Mouse (Mus musculus) olfactory bulb, adult 2 months (tissue): ENCODE measurements around the gene Neu4. TPM values are rescaled to one million over a fixed set of nuclear protein-coding genes. Genes with fewer than 3 reads are reported as not detected.

Experiments used
- H3K27ac ChIP-seq: fragments of 200-500 bp; 2 replicates; pipeline ENCODE4 v1.5.1; 2012; ENCODE audit warnings: low read depth, low read length; ENCODE audit not compliant: insufficient read depth
- H3K4me1 ChIP-seq: fragments of 200-500 bp; 2 replicates; pipeline ENCODE4 v1.6.1; 2012; ENCODE audit warnings: low read length; ENCODE audit not compliant: control insufficient read depth, insufficient read depth
- H3K4me3 ChIP-seq: fragments of 200-500 bp; 2 replicates; pipeline ENCODE4 v1.5.1; 2012; ENCODE audit warnings: mild to moderate bottlenecking, low read depth, low read length, moderate library complexity; ENCODE audit not compliant: insufficient read depth
- CTCF ChIP-seq: fragments of 200-500 bp; IDR thresholded peaks from 2 replicates; pipeline ENCODE4 v1.5.1; 2012; ENCODE audit warnings: low read depth, mild to moderate bottlenecking, low read length, moderate library complexity; ENCODE audit not compliant: insufficient read depth
- POLR2A ChIP-seq: fragments of 200-500 bp; IDR thresholded peaks from 2 replicates; pipeline ENCODE4 v1.6.1; 2012; ENCODE audit warnings: mild to moderate bottlenecking, low read depth, low read length, moderate library complexity; ENCODE audit not compliant: insufficient read depth
- WGBS: fragments of 180-500 bp; shearing (Covaris S2); methylation state at CpG from one replicate; pipeline ENCODE4 v1.1.7; 2018; 5-methylcytosine and 5-hydroxymethylcytosine counted together
- polyA plus RNA-seq: library from polyadenylated mRNA; stranded (reverse); fragments of >200 nt; gene quantifications from 2 replicates; pipeline ENCODE4 v1.2.4, GENCODE M21; 2012; ENCODE audit warnings: low replicate concordance; ENCODE audit not compliant: missing spikeins, insufficient read depth, insufficient read length

Gene Neu4
- polyA plus RNA-seq, 1 experiment = not detected

- Histone ChIP-seq H3K4me3 (no peak overlapping the region), H3K27ac (no peak overlapping the region), H3K4me1 (no peaks in the 10 kb centered on the region)
- TF ChIP-seq CTCF (no peak), POLR2A (no peak)
- 76% methylated on average over 3 of the region's 3 CpGs for WGBS
Measured at GRCm38 (mm10) chr1:94011643-94012042, 8.6 kb upstream of the Neu4 start.

DNA sequence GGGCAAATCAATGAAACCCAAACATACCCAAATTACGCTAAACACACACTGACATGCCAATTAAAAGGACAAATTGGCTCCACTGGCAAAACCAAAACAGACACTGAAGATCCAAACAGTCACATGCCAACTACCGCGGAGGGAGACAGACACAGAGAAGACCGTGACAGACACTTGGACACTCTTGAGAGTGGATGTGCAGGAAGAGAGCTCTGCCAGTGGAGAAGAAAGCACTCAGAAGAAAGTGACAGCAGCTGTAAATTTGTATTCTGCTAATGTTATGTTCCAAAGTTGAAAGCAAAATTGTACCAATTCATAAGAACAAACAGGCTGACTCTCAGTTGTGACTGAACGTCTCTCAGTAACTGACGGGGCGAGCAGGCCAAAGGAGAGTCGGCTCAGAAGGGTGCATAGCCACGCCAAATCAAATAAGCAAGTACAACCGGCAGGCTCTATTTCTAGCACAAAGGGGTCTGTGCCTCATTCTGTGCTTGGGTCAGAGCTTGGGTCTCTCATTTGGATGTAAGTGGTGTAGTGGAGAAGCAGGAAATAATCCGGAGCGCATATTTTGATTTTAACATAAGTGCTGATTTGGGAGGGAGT is 7.4 kb downstream of the Neu4 start:
- H3K27ac ChIP-seq = no peak overlapping the region
- no peak overlapping the region for H3K4me3 ChIP-seq
- H3K4me1 ChIP-seq = no peaks in the 10 kb centered on the region
- WGBS = 64% methylated on average over 12 of the region's 12 CpGs
- TF ChIP-seq CTCF (no peak), POLR2A (no peak)

- no peak for TF ChIP-seq POLR2A
- no peak for TF ChIP-seq CTCF
- 92% methylated on average over 2 of the region's 2 CpGs for WGBS
- no peaks in the 10 kb centered on the region for H3K4me1 ChIP-seq
- H3K4me3 ChIP-seq = no peak overlapping the region
- H3K27ac ChIP-seq = no peak overlapping the region
Measured at GRCm38 (mm10) chr1:94028741-94029140, 8.5 kb downstream of the Neu4 start.

- no peaks in the 10 kb centered on the region; the same call in 1 of the 2 replicates for H3K4me1 ChIP-seq
- TF ChIP-seq CTCF (no peak), POLR2A (no peak)
- WGBS = 96% methylated on average over 2 of the region's 2 CpGs
- no peak overlapping the region for H3K27ac ChIP-seq
- H3K4me3 ChIP-seq = no peak overlapping the region
Measured at GRCm38 (mm10) chr1:94033075-94033602, 12.9 kb downstream of the Neu4 start.

- Histone ChIP-seq H3K4me1 (no peaks in the 10 kb centered on the region; the same call in 1 of the 2 replicates), H3K27ac (no peak overlapping the region), H3K4me3 (peak overlapping the region; percentile 44)
- TF ChIP-seq POLR2A (no peak), CTCF (peak; percentile 61)
- under 1% methylated on average over 25 of the region's 25 CpGs for WGBS
Measured at GRCm38 (mm10) chr1:94034984-94035743, 14.9 kb downstream of the Neu4 start.

DNA sequence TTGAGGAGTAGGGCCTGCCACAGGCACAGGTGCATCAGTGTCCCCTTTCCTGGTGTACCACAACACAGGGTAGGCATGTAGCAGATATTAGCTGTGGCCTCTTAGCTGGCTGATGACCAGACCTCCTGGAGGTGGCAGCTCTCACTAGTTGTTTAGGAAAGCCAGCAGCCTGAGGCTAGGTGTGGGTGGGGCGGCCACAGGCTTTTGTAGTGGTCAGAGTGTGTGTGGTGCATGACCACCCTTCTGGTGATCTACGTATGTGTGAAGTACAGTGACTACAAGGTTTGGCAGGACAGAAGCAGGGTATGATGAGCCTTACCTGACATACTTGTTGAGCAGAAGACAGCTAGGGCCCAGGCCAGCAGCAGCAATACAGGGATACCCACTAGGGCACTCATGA is 20.1 kb downstream of the Neu4 start:
- WGBS = 95% methylated on average over 2 of the region's 2 CpGs
- Histone ChIP-seq H3K4me1 (no peaks in the 10 kb centered on the region; the same call in 1 of the 2 replicates), H3K27ac (no peak overlapping the region), H3K4me3 (no peak overlapping the region)
- TF ChIP-seq POLR2A (no peak), CTCF (no peak)

DNA sequence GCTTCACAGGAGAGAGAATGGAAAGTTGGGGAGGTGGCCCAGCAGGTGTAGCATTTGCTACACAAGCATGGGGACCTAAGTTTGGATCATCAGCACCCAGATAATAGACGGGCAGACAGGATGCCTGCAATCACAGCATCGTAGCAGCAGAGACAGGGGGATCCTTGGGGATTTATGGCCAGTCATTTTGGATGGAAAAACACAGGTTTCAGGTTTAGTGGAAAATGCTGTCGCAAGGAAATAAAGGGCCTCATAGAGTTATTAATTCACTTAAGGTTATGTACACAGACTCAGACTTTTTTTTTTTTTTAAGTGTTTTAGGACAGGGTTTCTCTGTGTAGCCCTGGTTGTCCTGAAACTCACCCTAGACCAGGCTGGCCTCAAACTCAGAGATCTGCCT is 25.3 kb downstream of the Neu4 start:
- 89% methylated on average over 3 of the region's 3 CpGs for WGBS
- H3K27ac ChIP-seq = no peak overlapping the region
- no peak for TF ChIP-seq CTCF
- no peak for TF ChIP-seq POLR2A
- H3K4me1 ChIP-seq = no peaks in the 10 kb centered on the region
- H3K4me3 ChIP-seq = no peak overlapping the region

DNA sequence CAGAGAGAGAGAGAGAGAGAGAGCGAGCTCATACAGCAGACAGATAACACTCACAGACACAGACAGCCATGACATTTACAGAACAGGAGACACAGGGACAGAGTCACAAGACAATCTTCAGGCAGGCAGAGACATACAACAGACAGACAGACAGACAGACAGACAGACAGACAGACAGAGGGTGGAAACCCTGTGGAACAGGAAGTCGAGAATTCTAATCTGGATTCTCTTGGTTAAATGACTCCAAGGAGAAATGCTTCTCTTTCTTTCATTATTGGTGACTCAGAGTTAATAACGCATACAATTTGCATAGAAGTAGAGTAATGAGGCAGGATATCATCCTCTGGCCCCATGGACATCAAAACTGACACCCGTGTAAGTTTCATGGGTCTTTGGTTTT is 26.3 kb downstream of the Neu4 start:
- no peak overlapping the region for H3K27ac ChIP-seq
- no peak for TF ChIP-seq CTCF
- no peak for TF ChIP-seq POLR2A
- no peaks in the 10 kb centered on the region for H3K4me1 ChIP-seq
- 69% methylated on average over 4 of the region's 4 CpGs for WGBS
- H3K4me3 ChIP-seq = no peak overlapping the region

- H3K4me3 ChIP-seq = no peak overlapping the region
- H3K27ac ChIP-seq = no peak overlapping the region
- peaks cover 18% of the 10 kb centered on the region for H3K4me1 ChIP-seq
- 85% methylated on average over 5 of the region's 5 CpGs for WGBS
- TF ChIP-seq CTCF (no peak), POLR2A (no peak)
Measured at GRCm38 (mm10) chr1:94051104-94051503, 30.9 kb downstream of the Neu4 start.
